Mouse (Mus musculus) lung, adult 2 months (tissue): ENCODE data around the gene Trit1.

ENCODE experiments used
- CTCF ChIP-seq: fragments of 200-500 bp; IDR thresholded peaks from 2 replicates; pipeline ENCODE4 v1.5.1; 2011; ENCODE audit warnings: mild to moderate bottlenecking, low read length, control low read depth; ENCODE audit not compliant: insufficient read depth
- POLR2A ChIP-seq: fragments of 200-500 bp; IDR thresholded peaks from 2 replicates; pipeline ENCODE4 v1.6.1; 2011; ENCODE audit warnings: low read depth, mild to moderate bottlenecking, control low read depth, low read length, borderline replicate concordance; ENCODE audit errors: extremely low read depth

- TF ChIP-seq POLR2A: no peak
- TF ChIP-seq CTCF: no peak
Measured at GRCm38 (mm10) chr4:122972056-122972455, 44.3 kb upstream of the Trit1 start.
